Mouse (Mus musculus) thymus, adult 2 months (tissue): Measurements from ENCODE around the gene Hlx. TPM values are rescaled to one million over a fixed set of nuclear protein-coding genes. Genes with fewer than 3 reads are reported as not detected.

ENCODE experiments used
- DNase-seq: peaks from one replicate; pipeline ENCODE4 v3.0.0; 2021
- H3K27ac ChIP-seq: fragments of 200-500 bp; 2 replicates; pipeline ENCODE4 v1.5.1; 2012; ENCODE audit warnings: low read length, control low read depth; ENCODE audit not compliant: control insufficient read depth, insufficient read depth
- H3K27me3 ChIP-seq: fragments of 200-500 bp; 2 replicates; pipeline ENCODE4 v1.6.1; 2012; ENCODE audit warnings: mild to moderate bottlenecking, low read length, moderate library complexity, mixed read lengths; ENCODE audit not compliant: control insufficient read depth, insufficient read depth
- H3K36me3 ChIP-seq: fragments of 200-500 bp; 2 replicates; pipeline ENCODE4 v1.6.1; 2012; ENCODE audit warnings: mild to moderate bottlenecking, low read length, moderate library complexity; ENCODE audit not compliant: control insufficient read depth, insufficient read depth
- H3K4me1 ChIP-seq: fragments of 200-500 bp; replicated peaks from 2 replicates; pipeline ENCODE4 v1.6.1; 2012; ENCODE audit warnings: low read length; ENCODE audit not compliant: control insufficient read depth, insufficient read depth
- H3K4me3 ChIP-seq: fragments of 200-500 bp; 2 replicates; pipeline ENCODE4 v1.5.1; 2012; ENCODE audit warnings: mild to moderate bottlenecking, low read length, control low read depth, moderate library complexity; ENCODE audit not compliant: control insufficient read depth, insufficient read depth
- CTCF ChIP-seq: fragments of 200-500 bp; IDR thresholded peaks from 2 replicates; pipeline ENCODE4 v1.5.1; 2012; ENCODE audit warnings: mild to moderate bottlenecking, control low read depth, low read length, moderate library complexity, borderline replicate concordance; ENCODE audit not compliant: control insufficient read depth, poor library complexity, insufficient read depth; ENCODE audit errors: extremely low read depth
- POLR2A ChIP-seq: fragments of 200-500 bp; IDR thresholded peaks from 2 replicates; pipeline ENCODE4 v1.6.1; 2012; ENCODE audit warnings: mild to moderate bottlenecking, low read length, control low read depth, moderate library complexity; ENCODE audit not compliant: control insufficient read depth, poor library complexity, insufficient read depth; ENCODE audit errors: extremely low read depth
- WGBS: fragments of 180-500 bp; shearing (Covaris S2); methylation state at CpG from one replicate; pipeline ENCODE4 v1.1.7; 2018; 5-methylcytosine and 5-hydroxymethylcytosine counted together
- polyA plus RNA-seq: library from polyadenylated mRNA; depleted of rRNA; stranded (reverse); fragments of >200 nt; gene quantifications from 2 replicates; pipeline ENCODE4 v1.2.3, GENCODE M21; 2012

The Hlx gene
- polyA plus RNA-seq, 1 experiment: 18.4 TPM

- no peaks in the 10 kb centered on the region for H3K4me1 ChIP-seq
- DNase-seq: no peak
- H3K27ac ChIP-seq: no peak overlapping the region
- TF ChIP-seq POLR2A (no peak), CTCF (no peak)
- WGBS: 78% methylated on average over 14 of the region's 14 CpGs
- H3K36me3 ChIP-seq: no peaks in the 10 kb centered on the region
- H3K4me3 ChIP-seq: no peak overlapping the region
- H3K27me3 ChIP-seq: no peaks in the 10 kb centered on the region
Observed at GRCm38 (mm10) chr1:184748692-184749152, 16.3 kb upstream of the Hlx start.

- no peak overlapping the region for H3K27ac ChIP-seq
- 10% methylated on average over 14 of the region's 14 CpGs for WGBS
- no peak overlapping the region for H3K4me3 ChIP-seq
- H3K36me3 ChIP-seq: no peaks in the 10 kb centered on the region
- peaks cover 13% of the 10 kb centered on the region for H3K4me1 ChIP-seq
- no peak for TF ChIP-seq POLR2A
- peak; percentile 27; the same call in 1 of the 2 replicates for TF ChIP-seq CTCF
- DNase-seq: peak; percentile 55
- peaks cover 11% of the 10 kb centered on the region for H3K27me3 ChIP-seq
Observed at GRCm38 (mm10) chr1:184737876-184738479, 5.6 kb upstream of the Hlx start.

GRCm38 (mm10) chr1:184737228-184737627 lies 4.8 kb upstream of the Hlx start:
- DNase-seq: no peak
- Histone ChIP-seq H3K27ac (no peak overlapping the region), H3K27me3 (peaks cover 16% of the 10 kb centered on the region), H3K4me1 (peaks cover 18% of the 10 kb centered on the region), H3K4me3 (no peak overlapping the region), H3K36me3 (no peaks in the 10 kb centered on the region)
- TF ChIP-seq CTCF (no peak), POLR2A (no peak)
- 73% methylated on average over 2 of the region's 2 CpGs for WGBS

- WGBS: 79% methylated on average over 5 of the region's 5 CpGs
- Histone ChIP-seq H3K27ac (no peak overlapping the region), H3K36me3 (no peaks in the 10 kb centered on the region), H3K27me3 (peaks cover 26% of the 10 kb centered on the region), H3K4me1 (peaks cover 24% of the 10 kb centered on the region), H3K4me3 (no peak overlapping the region)
- DNase-seq: no peak
- TF ChIP-seq CTCF (no peak), POLR2A (no peak)
Observed at GRCm38 (mm10) chr1:184736260-184736659, 3.8 kb upstream of the Hlx start.

- H3K4me1 ChIP-seq: peaks cover 24% of the 10 kb centered on the region
- TF ChIP-seq POLR2A (no peak), CTCF (no peak)
- no peak overlapping the region for H3K27ac ChIP-seq
- no peak overlapping the region for H3K4me3 ChIP-seq
- no peak for DNase-seq
- H3K27me3 ChIP-seq: peaks cover 26% of the 10 kb centered on the region
- WGBS: 25% methylated on average over 25 of the region's 25 CpGs
- no peaks in the 10 kb centered on the region for H3K36me3 ChIP-seq
Observed at GRCm38 (mm10) chr1:184734991-184735920, 2.8 kb upstream of the Hlx start.

- no peaks in the 10 kb centered on the region for H3K36me3 ChIP-seq
- TF ChIP-seq CTCF: no peak
- TF ChIP-seq POLR2A: no peak
- peak; percentile 8 for DNase-seq
- H3K4me1 ChIP-seq: peaks cover 24% of the 10 kb centered on the region
- peaks cover 26% of the 10 kb centered on the region for H3K27me3 ChIP-seq
- H3K4me3 ChIP-seq: no peak overlapping the region
- 4% methylated on average over 27 of the region's 27 CpGs for WGBS
- no peak overlapping the region for H3K27ac ChIP-seq
Observed at GRCm38 (mm10) chr1:184734067-184734830, 1.8 kb upstream of the Hlx start.
